Mouse (Mus musculus) olfactory bulb, adult 2 months (tissue): ENCODE results near the gene Rnaseh1.

Experiments used
- CTCF ChIP-seq: fragments of 200-500 bp; IDR thresholded peaks from 2 replicates; pipeline ENCODE4 v1.5.1; 2012; ENCODE audit warnings: low read depth, mild to moderate bottlenecking, low read length, moderate library complexity; ENCODE audit not compliant: insufficient read depth
- POLR2A ChIP-seq: fragments of 200-500 bp; IDR thresholded peaks from 2 replicates; pipeline ENCODE4 v1.6.1; 2012; ENCODE audit warnings: mild to moderate bottlenecking, low read depth, low read length, moderate library complexity; ENCODE audit not compliant: insufficient read depth

- no peak for TF ChIP-seq CTCF
- no peak for TF ChIP-seq POLR2A
Measured at GRCm38 (mm10) chr12:28621451-28622166, 27.8 kb upstream of the Rnaseh1 start.
